Mouse (Mus musculus) bone marrow, adult 2 months (tissue): ENCODE measurements at regions not wholly inside any gene's neighbourhood (a gene's known extent, or its start where the extent isn't known, plus 50 kb on each side); places are given as distances from the start of the nearest gene placed in this dataset.

Experiments used
- CTCF ChIP-seq: fragments of 200-500 bp; IDR thresholded peaks from 2 replicates; pipeline ENCODE4 v1.5.1; 2011; ENCODE audit warnings: low read length, control low read depth; ENCODE audit not compliant: control insufficient read depth, insufficient read depth
- POLR2A ChIP-seq: fragments of 200-500 bp; IDR thresholded peaks from 2 replicates; pipeline ENCODE4 v1.6.1; 2011; ENCODE audit warnings: low read depth, mild to moderate bottlenecking, control low read depth, low read length, borderline replicate concordance; ENCODE audit not compliant: control insufficient read depth

GRCm38 (mm10) chr10:46294290-46294689 is 716.7 kb downstream of the Hace1 start:
- TF ChIP-seq POLR2A, result no peak
- no peak for TF ChIP-seq CTCF
